Mouse (Mus musculus) layer of hippocampus, adult 8-10 months (tissue): ENCODE results near the gene Itprid2. TPM values are rescaled to one million over a fixed set of nuclear protein-coding genes. Genes with fewer than 3 reads are reported as not detected.

ENCODE experiments used
- DNase-seq, 2 experiments: peaks; one replicate each; pipeline ENCODE4 v3.0.0; 2022; ENCODE audit warnings: low spot score in 2 of 2
- total RNA-seq, 4 experiments: library from RNA; stranded (reverse); gene quantifications; 2 replicates each; pipeline ENCODE4 v1.2.4; 2022

Itprid2 gene
- total RNA-seq, 4 experiments from 2014 or later: 43.7 to 54.0 (median 49.5) TPM

DNA sequence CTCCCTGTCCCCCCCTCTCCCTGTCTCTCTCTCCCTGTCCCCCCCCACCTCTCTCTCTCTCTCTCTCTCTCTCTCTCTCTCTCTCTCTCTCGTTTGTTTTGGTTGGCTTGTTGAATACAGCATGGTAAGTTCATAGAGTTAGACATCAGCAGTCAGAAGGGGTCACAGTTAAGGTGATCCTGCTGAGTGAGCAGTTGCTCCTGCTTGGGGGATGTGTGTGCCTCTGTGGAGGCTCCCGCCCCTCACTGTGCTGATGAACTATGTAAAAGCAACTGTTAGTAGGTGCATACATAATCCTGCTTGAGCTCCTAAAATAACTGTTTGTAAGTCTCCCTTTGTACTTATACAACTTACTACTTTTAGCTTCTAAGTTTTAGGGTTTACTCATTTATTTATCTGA is 12.6 kb downstream of the Itprid2 start:
- no peak for DNase-seq

DNA sequence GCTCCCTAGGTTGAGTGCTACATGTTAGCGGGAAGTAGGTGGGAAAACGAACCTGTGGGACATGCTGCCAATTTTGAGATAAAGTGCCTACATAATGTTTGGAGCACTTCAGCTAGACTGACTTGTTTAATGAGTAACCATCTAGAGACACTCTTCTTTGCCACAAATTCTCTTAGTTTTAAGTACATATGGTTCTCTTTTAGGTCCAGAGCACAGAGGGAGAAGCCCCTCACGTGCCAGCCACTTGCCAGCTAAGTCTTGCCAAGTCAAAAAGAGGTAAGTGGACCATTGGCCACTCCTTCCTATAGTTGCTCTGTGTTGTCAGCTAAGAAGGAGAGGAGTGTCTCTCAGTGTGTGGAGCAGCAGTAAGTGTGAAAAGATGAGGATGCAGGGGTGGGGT is 16.0 kb downstream of the Itprid2 start:
- no peak for DNase-seq

DNA sequence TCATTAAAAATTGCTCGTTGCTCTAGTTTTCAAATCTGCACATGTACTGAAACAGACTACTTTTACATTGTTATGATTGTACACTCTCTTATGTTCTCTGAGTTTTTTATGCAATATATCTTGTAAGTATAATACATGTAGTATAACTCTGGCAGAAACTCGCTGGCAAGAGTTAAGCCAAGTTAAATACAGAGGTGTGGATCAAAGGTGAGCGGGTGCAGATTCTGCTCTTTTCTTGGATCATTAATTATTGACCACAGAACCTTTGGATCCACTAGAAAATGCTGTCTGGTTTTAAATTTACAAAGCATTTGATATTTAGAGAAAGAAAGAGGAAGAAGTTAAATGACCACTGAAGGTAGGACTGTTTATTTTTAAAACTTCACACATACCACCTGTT is 16.5 kb downstream of the Itprid2 start:
- no peak for DNase-seq

DNA sequence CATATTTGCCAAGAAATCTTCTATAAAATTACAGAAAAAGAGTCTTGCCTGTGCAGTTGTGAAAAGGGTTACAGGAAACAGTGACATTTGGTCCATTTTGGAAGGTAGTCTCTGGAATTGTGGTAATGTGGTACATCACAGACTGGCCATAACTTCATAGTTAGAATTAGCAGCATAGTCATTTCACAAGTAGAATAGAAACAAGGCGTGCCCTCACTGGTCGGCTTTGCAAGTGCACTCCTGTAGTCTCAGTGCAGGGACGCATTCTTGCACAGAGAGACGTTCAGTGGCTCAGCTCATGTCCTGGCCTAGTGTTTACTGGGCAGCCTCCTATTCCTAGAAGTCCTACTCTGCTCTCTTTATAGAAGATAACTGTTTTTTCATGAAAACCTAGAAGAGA is 17.4 kb downstream of the Itprid2 start:
- DNase-seq: no peak

DNA sequence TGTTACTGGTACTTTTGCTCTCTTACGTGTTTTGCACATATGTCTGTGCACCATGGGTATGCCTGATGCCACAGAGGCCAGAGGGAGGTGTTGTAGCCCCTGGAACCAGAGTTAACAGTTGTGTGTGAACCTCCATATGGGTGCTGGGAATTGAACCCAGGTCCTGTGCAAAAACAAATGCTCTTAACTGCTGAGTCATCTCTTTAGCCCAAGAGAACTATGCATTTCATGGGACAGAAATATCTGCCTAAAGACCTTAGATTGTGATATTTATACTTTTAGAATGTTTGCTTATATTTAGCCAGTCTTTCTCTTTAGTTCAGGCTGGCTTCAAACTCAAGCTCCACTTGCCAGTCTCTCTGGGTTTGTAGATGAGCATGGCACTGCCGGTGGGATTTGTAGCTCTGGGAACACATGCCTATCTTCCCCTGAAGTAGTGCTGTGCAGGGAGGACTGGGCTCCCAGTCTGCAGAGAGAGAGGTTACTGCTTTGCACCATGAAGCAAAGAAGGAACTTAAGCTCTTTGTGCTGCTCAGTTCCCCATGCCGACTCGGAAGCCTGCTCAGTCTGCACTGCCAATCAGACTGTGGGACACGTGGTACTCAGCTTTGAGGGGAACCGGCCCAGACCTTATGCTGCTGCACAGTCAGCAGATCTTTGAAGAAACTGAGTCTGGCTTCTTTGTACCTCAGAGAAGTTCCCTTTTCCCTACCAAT is 18.1 kb downstream of the Itprid2 start:
- DNase-seq: no peak

DNA sequence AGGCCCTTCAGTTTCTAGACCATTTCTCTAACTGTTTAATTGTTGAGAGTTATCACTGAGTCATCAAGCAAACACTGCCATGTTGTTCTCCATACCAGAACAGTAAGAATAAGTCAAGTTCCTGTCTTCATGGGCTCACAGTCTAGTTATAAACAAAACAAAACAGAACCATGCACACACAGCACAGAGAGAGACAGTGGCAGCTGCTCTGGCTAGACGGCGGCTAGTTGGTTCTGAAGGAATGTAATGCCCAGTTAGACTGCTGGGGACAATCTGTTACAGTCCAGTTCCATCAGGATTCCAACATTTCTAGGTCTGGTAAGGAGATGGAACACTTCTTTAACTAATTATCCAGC is 18.6 kb downstream of the Itprid2 start:
- DNase-seq: no peak

DNA sequence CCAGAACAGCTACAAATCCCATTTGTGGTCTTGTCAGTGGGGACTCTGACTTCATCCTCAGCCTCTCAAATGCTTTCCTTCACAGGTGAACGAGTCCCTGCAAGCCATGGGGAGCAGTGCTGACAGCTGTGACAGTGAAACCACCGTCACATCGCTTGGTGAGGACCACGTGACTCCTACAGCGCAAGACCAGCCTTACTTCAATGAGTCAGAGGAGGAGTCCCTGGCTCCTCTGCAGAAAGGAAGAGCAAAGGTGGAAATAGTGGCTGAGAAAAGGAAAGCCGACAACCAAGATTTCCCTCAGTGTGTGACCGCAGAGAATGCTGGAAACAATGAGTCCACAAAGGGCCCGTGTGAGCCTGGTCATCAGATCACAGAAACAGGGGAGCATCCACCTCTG is 21.9 kb downstream of the Itprid2 start:
- DNase-seq: no peak

DNA sequence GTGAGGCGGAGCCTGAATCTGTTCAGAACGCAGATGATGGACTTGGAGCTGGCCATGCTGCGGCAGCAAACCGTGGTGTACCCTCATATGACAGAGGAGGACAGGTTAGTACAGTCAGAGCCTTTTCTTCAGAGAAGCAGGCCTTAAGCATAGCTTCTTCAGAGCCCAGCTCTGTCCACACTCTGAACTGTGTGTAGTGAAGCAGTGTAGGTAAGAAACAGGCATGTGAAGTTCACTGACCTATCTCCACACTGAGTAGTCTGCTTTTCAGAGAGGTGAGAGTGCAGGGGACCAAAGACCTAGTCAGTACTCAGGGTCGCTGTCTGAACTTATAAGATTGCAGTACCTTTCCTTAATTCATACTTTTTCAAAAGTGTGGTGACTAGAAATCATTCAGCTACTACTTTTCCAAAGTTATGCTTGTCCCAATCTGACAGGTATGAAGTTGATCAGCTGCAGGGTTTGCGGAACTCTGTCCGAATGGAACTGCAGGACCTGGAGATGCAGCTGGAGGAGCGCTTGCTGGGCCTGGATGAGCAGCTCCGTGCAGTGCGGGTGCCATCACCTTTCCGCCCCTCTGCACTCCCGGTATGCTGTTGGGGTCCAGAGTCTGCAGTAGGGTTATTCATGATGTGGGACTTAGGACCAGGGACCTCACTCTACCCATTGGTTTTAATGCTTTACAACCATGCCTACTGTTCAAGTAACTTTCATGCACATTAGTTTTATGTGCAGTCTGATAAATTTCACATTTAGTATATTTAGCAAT is 25.4 kb downstream of the Itprid2 start:
- no peak for DNase-seq

DNA sequence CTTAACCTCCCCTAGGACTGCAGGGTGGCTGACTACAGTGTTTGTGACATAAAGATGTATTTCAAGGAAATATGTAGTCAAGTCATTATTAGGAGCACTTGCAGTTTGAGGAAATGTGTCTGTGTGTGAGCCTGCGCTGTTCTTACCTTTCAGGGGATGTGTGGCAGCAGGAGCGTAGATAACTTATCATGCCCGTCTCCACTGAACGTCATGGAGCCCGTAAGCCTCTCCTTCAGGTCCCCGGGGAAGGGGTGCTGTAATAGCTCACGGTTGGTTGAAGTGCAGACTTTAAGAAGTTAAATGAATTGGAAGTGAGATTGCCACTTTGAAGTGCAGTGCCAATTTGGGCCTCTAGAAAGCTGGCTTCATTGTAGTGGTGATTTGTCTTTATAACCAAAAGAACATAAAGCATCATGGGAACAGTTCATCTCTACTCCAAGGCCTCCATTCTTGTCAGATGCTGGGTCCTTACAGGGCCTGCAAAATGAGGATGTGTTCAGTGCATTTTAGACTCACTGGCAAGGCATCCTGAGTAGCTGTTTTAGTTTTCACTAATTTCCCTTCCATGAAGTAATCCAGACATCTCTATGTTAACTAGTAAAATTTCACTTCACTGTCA is 26.4 kb downstream of the Itprid2 start:
- no peak for DNase-seq

DNA sequence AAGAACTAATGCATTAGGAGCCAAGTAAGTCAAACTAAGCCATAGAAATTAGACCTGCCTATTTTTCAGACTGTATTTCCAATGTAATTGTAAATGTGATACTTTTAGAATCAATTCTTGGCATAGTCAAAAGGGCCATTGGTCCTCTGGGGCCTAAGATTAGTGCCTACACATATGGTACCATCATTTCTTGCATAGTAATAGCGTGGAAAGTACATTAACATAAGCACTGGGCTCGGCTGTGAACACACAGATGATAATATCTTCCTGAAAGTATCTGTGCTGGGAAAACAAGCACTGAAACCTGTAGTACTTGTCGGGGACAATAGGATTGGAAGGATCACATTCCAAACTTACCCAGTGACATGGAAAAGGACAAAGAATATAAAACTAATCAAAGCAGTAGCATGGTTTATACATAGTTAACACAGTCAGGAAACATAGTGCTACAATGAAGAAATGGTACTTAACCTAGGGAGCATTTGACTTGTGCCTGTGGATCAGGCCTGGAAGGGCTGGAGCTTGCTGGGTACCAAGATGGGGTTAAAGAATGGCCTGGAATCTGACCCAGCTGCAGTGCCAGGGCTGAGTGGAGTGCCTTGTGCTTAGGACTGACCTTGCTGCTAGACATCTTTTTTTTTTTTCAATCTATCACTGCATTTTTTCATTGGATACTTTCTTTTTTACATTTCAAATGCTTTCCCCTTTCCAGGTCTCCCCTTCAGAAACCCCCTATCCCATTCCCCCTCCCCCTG is 29.6 kb downstream of the Itprid2 start:
- DNase-seq: no peak

DNA sequence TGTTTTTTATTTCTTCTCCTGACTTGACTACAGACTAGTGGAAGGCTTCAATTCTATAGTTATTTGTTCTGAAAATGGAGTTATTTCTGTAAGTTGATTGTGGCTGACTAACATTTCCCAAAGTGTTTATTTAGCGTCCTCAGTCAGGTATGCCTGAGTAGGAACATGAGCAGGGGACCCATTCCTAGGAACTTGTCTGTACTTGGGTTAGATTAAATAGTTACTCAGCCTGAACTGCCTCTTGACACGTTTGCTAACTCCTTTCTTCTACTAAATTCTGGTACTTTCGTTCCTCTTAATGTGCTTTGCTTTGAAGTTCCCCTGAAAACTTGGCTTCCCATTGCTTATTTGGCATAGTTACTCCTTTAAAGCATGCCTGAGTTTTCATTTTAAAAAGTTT is 30.3 kb downstream of the Itprid2 start:
- DNase-seq: no peak

DNA sequence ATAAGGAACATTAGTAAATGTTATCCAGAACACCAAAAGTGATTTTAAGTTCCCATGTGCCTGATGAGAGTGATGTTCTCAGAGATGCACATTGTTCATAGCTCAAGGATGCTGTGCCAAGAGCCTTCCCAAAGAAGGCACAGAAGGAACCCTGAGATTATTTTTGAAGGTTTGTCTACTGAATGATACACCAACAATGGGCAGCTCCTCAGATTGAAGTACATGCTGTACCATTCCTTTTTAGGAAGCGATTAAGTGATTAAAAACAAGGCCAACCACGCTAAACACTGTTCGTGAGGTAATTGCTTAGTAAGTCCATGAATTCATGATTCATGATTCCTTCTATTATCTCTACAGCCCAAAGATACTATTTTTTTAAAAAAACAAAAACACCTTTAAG is 40.1 kb downstream of the Itprid2 start:
- DNase-seq: no peak

DNA sequence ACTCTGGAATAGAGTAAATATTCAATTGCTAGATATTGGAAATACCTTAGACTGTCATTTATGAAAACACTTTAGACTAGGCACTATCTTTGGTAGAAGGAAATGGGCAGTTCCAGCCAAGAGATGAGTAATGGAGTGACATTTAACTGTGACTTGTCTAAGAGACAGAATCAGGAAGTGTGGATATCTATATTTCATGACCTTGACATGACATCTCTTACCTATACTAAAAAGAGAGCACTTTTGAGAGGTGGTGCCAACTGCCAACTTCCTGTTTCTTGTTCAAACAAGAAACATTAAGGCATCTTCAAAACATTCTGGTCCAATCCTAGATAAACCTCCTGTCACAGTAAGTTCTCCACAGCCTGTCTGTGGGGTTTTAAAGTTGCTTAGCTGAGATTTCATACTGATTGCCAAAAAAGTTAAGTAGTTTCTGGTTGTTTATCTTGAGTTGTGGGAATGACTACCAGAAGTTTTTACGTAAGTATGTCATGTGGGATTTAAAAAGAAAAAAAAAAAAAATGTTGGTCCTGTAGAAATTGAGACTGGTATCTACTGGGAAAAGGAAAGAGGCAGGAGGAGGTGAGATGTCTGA is 42.6 kb downstream of the Itprid2 start:
- DNase-seq: no peak

DNA sequence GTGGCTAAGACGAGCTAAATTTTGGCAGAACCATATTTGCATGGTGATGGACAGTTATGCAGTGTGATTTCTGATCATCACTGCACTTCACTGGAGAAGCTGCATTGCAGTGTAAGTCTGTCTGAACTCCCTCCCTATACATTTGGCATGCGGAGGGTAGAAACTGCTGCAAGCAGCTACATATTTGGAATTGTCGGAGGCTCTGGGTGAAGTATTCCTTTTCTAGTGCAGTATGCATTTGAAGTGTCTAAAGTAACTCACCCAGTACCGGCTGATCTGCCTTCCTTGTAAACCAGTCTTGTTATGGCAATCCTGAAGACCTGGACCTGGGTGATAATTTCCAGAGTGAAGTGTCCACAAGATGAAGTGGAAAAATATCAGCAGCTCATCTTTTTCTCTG is 46.5 kb downstream of the Itprid2 start:
- DNase-seq: no peak

DNA sequence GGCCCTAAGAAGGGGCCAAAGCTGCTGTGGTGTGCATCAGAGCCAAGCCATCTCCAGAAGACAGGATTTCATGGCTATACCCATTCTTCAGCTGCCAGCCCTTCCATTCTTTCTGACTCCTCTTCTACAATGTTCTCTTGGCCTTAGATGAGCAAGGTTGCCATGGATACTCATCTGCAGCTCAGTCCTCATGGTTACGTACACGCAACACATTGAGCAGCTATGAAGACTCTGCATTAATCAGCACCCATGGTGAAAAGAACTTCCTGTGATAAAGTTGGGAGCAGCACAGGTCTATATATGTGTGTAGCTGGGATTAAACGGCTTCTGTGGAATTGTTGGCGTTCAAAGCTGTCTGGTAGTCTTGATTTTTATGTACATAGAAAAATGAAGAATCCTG is 48.1 kb downstream of the Itprid2 start:
- DNase-seq: no peak

DNA sequence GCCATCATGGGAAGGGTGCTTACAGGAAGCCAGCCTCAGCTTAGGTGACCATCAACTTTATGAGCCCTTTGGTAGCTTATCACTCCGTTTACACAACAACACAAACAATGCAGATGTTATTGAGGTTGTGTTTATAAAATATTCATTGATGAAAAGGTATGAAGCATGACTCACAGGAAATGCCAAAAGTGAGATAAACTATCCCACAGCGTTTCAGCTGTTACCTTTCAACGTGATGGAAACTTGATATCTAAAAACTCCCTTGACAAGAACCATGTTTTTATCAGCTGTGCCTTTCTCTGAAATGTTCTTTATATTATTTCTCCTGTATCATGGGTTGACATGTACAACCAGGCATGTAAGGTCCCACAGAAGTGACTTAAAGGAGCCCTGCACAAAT is 55.7 kb downstream of the Itprid2 start:
- DNase-seq: no peak

DNA sequence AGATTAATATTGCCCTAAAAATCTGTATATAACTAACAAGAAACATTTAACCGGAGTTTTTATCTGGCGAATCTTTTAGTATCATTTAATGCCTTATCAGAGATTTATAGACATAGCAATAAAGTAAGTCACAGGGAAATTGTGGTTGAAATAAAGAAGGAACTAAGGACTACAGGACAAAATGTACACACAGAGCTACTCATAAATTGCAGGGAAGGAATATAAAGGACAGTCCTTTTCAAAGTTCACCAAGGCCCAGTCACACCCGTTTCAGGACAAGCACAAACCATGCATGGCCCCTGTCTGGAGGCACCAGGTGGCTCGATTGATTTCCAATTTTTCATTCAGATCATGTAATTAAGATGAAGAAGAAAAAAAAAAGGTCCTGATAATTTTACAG is 60.0 kb downstream of the Itprid2 start:
- no peak for DNase-seq

DNA sequence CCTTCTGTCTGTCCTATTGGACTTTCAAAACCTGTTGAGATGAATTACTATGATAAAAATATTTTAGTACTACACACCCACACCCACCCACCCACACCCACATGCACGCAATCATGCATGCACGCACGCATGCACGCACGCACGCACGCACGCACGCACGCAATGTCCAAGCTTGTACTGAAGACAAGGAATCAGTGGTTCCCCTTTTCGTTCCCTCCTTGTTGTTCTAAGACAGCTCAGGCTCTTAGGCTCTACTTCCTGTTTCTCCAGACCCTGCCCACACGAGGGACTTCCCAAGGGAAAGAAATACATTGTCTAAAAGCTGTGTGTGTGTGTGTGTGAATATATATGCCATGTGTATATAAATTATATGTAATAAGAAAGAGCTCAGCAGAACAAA is 60.8 kb downstream of the Itprid2 start:
- no peak for DNase-seq

DNA sequence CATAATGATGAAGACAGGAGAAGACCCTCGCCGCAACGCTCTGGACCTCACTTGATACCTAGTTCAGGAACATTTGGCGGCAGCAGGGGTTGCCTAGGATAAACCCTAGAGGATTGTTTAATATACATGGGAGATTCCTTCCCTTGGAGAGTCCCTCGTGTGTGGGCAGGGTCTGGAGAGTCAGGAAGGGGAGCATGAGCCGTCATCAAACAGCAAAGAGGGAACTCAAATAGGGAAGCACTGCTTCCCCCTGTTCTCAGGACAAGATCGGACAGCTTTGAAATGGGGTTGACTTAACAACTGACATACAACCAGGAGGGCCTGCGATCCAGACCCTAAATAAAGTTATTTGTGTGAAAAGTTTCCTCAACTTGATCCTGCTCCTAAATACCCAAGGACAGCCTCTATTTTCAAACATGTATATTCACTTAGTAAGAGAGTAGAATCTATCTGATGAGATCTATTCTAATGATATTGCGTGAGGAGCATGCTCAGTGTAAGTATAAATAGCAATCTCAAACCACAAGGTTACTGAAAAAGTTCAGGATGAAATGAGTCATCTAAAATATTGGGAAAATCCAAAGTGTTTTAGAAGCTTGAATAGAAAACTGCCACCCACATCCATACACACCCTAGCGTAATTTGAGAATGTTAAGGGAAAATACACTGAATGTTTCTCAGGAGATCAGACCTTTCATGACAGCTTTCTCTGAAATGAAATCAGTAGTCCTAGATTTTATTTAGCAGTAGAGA is 61.5 kb downstream of the Itprid2 start:
- no peak for DNase-seq

DNA sequence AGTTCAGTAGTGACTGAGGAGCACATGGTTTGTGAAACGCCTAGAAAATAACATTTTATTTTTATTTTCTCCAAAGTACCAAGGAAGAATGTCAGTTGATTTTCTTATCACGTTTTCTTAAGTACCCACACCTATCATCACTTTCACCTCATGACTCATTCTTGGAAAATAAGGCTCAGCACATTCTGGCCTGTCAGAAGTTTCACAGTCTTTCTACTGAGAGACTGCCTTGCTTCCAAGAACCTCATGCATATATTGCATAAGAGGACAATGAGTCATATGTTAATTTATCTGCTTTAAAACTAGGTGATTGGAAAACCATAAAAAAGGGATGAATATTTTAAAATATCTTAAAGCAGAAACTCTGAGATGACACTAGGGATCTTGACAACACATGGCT is 63.0 kb downstream of the Itprid2 start:
- no peak for DNase-seq

DNA sequence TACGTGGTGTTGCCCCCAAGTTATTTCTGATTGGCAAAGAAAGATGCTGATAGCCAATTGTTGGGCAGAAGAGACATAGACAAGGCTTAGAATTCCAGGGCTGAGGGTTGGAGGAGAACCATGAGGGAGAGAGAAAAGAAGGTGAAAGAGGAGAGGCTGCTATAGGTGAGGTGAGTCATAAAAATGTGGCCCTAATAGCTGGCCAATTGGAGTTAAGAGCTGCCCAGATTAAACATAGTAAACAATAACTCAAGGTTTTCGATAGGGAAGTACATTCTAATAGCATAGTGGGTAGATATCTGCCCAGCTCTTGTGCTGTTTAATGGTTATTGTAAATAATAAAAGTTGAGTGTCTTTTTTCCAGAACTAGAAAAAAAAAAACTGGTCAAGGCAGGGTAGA is 69.6 kb downstream of the Itprid2 start:
- no peak for DNase-seq
